Mouse (Mus musculus) ES-E14 (cell line): ENCODE data around the gene Ggt7.

Experiments
- HCFC1 ChIP-seq: IDR thresholded peaks from 2 replicates; pipeline ENCODE4 v1.6.1; 2012; ENCODE audit warnings: low read length, inconsistent platforms, borderline replicate concordance; ENCODE audit not compliant: insufficient read depth
- MAFK ChIP-seq: IDR thresholded peaks from 2 replicates; pipeline ENCODE4 v1.6.1; 2014; ENCODE audit warnings: mild to moderate bottlenecking, low read depth, low read length, inconsistent platforms; ENCODE audit not compliant: insufficient read depth
- ZC3H11A ChIP-seq: IDR thresholded peaks from 2 replicates; pipeline ENCODE4 v1.6.1; 2012; ENCODE audit warnings: low read depth, mild to moderate bottlenecking, inconsistent platforms, low read length, borderline replicate concordance

GRCm38 (mm10) chr2:155546955-155547354, 28.9 kb upstream of the Ggt7 start:
- TF ChIP-seq MAFK: no peak
- no peak for TF ChIP-seq ZC3H11A
- TF ChIP-seq HCFC1: no peak
